Mouse (Mus musculus): ENCODE data around the gene Npnt.

The Npnt gene

GRCm38 (mm10) chr3:132949791-132950528, at the start of gene Npnt:
Gene Npnt (minus strand): TSS chr3:132950291.
- peak; percentile 13 to 62 for DNase-seq (ENCODE audit: low spot score in 2 of 2)

GRCm38 (mm10) chr3:132996299-132996698, 46.2 kb upstream of the Npnt start:
- no peak for DNase-seq (ENCODE audit: low spot score in 2 of 2)

GRCm38 (mm10) chr3:132995904-132996267, 45.8 kb upstream of the Npnt start:
- no peak for DNase-seq (ENCODE audit: low spot score in 2 of 2)

GRCm38 (mm10) chr3:132995172-132995903, 45.2 kb upstream of the Npnt start:
- no peak for DNase-seq (ENCODE audit: low spot score in 2 of 2)

- DNase-seq (ENCODE audit: low spot score in 2 of 2): no peak
Measured at GRCm38 (mm10) chr3:132986188-132986587, 36.1 kb upstream of the Npnt start.

- DNase-seq (ENCODE audit: low spot score in 2 of 2): no peak
Measured at GRCm38 (mm10) chr3:132983845-132984485, 33.9 kb upstream of the Npnt start.

GRCm38 (mm10) chr3:132981968-132982367, 31.9 kb upstream of the Npnt start:
- no peak for DNase-seq (ENCODE audit: low spot score in 2 of 2)

- DNase-seq (ENCODE audit: low spot score in 2 of 2): no peak
Measured at GRCm38 (mm10) chr3:132979781-132980461, 29.8 kb upstream of the Npnt start.

GRCm38 (mm10) chr3:132966255-132966654, 16.2 kb upstream of the Npnt start:
- no peak for DNase-seq (ENCODE audit: low spot score in 2 of 2)

GRCm38 (mm10) chr3:132964715-132965507, 14.8 kb upstream of the Npnt start:
- DNase-seq (ENCODE audit: low spot score in 2 of 2): no peak

- DNase-seq (ENCODE audit: low spot score in 2 of 2): no peak
Measured at GRCm38 (mm10) chr3:132962631-132963361, 12.7 kb upstream of the Npnt start.

GRCm38 (mm10) chr3:132950529-132950880, 414 bp upstream of the Npnt start:
- no peak for DNase-seq (ENCODE audit: low spot score in 2 of 2)

- DNase-seq (ENCODE audit: low spot score in 2 of 2): no peak
Measured at GRCm38 (mm10) chr3:132949380-132949790, 706 bp downstream of the Npnt start.

- DNase-seq (ENCODE audit: low spot score in 2 of 2): no peak
Measured at GRCm38 (mm10) chr3:132948298-132948795, 1.7 kb downstream of the Npnt start.

GRCm38 (mm10) chr3:132946086-132946485, 4.0 kb downstream of the Npnt start:
- no peak for DNase-seq (ENCODE audit: low spot score in 2 of 2)

- DNase-seq (ENCODE audit: low spot score in 2 of 2): no peak
Measured at GRCm38 (mm10) chr3:132945669-132946068, 4.4 kb downstream of the Npnt start.

GRCm38 (mm10) chr3:132944609-132945008, 5.5 kb downstream of the Npnt start:
- no peak for DNase-seq (ENCODE audit: low spot score in 2 of 2)

- no peak for DNase-seq (ENCODE audit: low spot score in 2 of 2)
Measured at GRCm38 (mm10) chr3:132944193-132944592, 5.9 kb downstream of the Npnt start.

GRCm38 (mm10) chr3:132942778-132943177, 7.3 kb downstream of the Npnt start:
- DNase-seq (ENCODE audit: low spot score in 2 of 2): no peak

- no peak for DNase-seq (ENCODE audit: low spot score in 2 of 2)
Measured at GRCm38 (mm10) chr3:132940181-132940990, 9.7 kb downstream of the Npnt start.
